Mouse (Mus musculus) liver, embryonic 14.5 days (tissue): ENCODE data around the gene Otud4. TPM values are rescaled to one million over a fixed set of nuclear protein-coding genes. Genes with fewer than 3 reads are reported as not detected.
"Not testable (repeated sequence)": the region's sequence is repeated elsewhere in the genome, so short reads cannot be mapped to it uniquely, and the experiment has no call there.

Experiments
- ATAC-seq: fragments of 200-750 bp; cut with Nextera tagmentation; 2 replicates; pipeline ENCODE4 v1.8.0; 2017; ENCODE audit warnings: moderate number of reproducible peaks, mild to moderate bottlenecking, moderate library complexity; ENCODE audit not compliant: insufficient read depth
- DNase-seq, 3 experiments: peaks; one replicate each; pipeline ENCODE4 v3.0.0-alpha.2; 2012 to 2013; ENCODE audit warnings: low read depth in 3 of 3, low spot score in 3 of 3
- H3K27ac ChIP-seq: fragments of 300-500 bp; sonication (generic); 2 replicates; pipeline ENCODE4 v1.5.1; 2014; ENCODE audit warnings: moderate library complexity, mild to moderate bottlenecking, control low read depth, inconsistent platforms
- H3K27me3 ChIP-seq: fragments of 300-500 bp; sonication (generic); 2 replicates; pipeline ENCODE4 v1.6.1; 2014; ENCODE audit warnings: mild to moderate bottlenecking, low read length, moderate library complexity; ENCODE audit not compliant: control insufficient read depth, insufficient read depth
- H3K36me3 ChIP-seq: fragments of 300-500 bp; sonication (generic); replicated peaks from 2 replicates; pipeline ENCODE4 v1.6.1; 2014; ENCODE audit warnings: low read depth; ENCODE audit not compliant: control insufficient read depth, insufficient read depth
- H3K4me1 ChIP-seq, 2 experiments: fragments of 200-500 bp in 1 of 2; fragments of 300-500 bp in 1 of 2; sonication (generic) in 1 of 2; replicated peaks; 2 replicates each; pipeline ENCODE4 v1.6.1; 2012 to 2014; ENCODE audit warnings: antibody characterized with exemption in 1 of 2, inconsistent platforms in 1 of 2, low read length in 1 of 2; ENCODE audit not compliant: control insufficient read depth in 2 of 2, insufficient read depth in 2 of 2
- H3K4me2 ChIP-seq: fragments of 300-500 bp; sonication (generic); 2 replicates; pipeline ENCODE4 v1.6.1; 2014; ENCODE audit warnings: low read depth, mild to moderate bottlenecking, control low read depth, moderate library complexity
- H3K4me3 ChIP-seq, 2 experiments: fragments of 200-500 bp in 1 of 2; fragments of 300-500 bp in 1 of 2; sonication (generic) in 1 of 2; 2 replicates each; pipeline ENCODE4 v1.5.1; 2012 to 2014; ENCODE audit warnings: low read depth in 2 of 2, low read length in 2 of 2, mild to moderate bottlenecking in 2 of 2, control low read depth in 1 of 2, inconsistent platforms in 1 of 2, moderate library complexity in 1 of 2; ENCODE audit not compliant: insufficient read depth in 1 of 2
- H3K9ac ChIP-seq: fragments of 300-500 bp; sonication (generic); replicated peaks from 2 replicates; pipeline ENCODE4 v1.6.1; 2014; ENCODE audit warnings: mild to moderate bottlenecking, control low read depth, moderate library complexity
- H3K9me3 ChIP-seq: fragments of 300-500 bp; sonication (generic); 2 replicates; pipeline ENCODE4 v1.6.1; 2016; ENCODE audit warnings: low read length, mixed read lengths; ENCODE audit not compliant: control insufficient read depth
- CTCF ChIP-seq: IDR thresholded peaks from 2 replicates; pipeline ENCODE4 v1.5.1; 2016; ENCODE audit warnings: antibody characterized with exemption, low read depth, control low read depth
- EP300 ChIP-seq: IDR thresholded peaks from 2 replicates; pipeline ENCODE4 v1.6.1; 2016; ENCODE audit warnings: antibody characterized with exemption, low read depth
- WGBS: fragments of 180-500 bp; shearing (Covaris S2); extraction: QIAGEN DNeasy Blood & Tissue Kit; methylation state at CpG from one replicate; pipeline ENCODE4 v1.1.7; 2014; ENCODE audit not compliant: insufficient replicate concordance; 5-methylcytosine and 5-hydroxymethylcytosine counted together
- polyA plus RNA-seq, 2 experiments: library from polyadenylated mRNA; depleted of rRNA in 1 of 2; stranded (reverse) in 1 of 2; unstranded in 1 of 2; fragments of >200 nt; fragmentation: Nextera tagmentation in 1 of 2; extraction: Ambion mirVana in 1 of 2; gene quantifications; 2 replicates each; pipeline versions ENCODE4 v1.2.1 to v1.2.3; 2012 to 2014

Otud4 gene
- polyA plus RNA-seq (2012; rRNA removed) (8.7 and 10.3 TPM in 2 replicates), polyA plus RNA-seq (2014; fragmentation: Nextera tagmentation; extraction: Ambion mirVana) (8.6 and 10.9 TPM in 2 replicates)

DNA sequence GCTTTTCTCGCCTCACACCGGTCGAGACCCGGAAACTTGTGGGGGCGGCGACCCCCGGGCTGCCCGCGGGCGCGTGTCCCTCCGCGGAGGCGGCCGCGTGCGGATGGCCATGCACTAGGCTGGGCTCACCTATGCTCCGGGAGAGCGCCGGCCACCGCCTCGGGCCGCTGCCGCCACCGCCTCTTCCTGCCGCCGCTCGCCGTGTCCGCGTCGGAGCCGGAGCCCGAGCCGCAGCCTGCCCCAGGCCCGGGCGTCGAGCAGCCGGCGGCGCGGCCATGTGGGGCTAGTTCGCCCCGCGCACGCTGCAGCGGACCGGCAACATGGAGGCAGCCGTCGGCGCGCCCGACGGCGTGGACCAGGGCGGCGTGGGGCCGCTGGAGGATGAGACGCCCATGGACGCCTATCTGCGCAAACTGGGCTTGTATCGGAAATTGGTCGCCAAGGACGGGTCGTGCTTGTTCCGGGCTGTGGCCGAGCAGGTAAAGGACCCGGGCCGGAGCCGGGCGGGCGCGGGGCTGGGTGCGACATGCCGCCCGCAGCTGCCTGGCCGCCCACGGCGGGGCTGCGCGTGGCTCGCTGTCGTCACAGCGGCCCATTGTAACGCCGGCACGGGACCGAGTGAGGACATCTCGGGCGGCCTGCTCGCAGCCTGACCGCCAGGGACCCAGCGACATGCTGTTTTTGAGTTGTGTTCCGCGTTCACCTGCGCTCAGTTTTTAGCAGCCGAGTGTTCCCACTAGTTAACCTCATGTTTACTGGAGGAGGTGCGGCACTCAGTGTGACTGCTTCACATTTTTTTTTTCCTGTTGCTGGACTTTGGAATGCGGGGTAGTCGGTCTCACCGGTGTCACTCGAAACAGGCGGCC lies at the start of gene Otud4:
Gene Otud4 (plus strand): TSS at position 33 of the 866 bp plus-strand sequence.
- TF ChIP-seq CTCF (peak; percentile 43; the same call in 1 of the 2 replicates), EP300 (no peak)
- Histone ChIP-seq H3K4me2 (peak within 1 kb of the TSS; percentile 78), H3K9ac (peak within 1 kb of the TSS; percentile 93), H3K27ac (peak within 1 kb of the TSS; percentile 89), H3K9me3 (no peaks in the 10 kb centered on the region), H3K36me3 (peaks cover 5% of the 10 kb centered on the region; the same call in 1 of the 2 replicates), H3K4me1 (peaks cover 10 to 20% of the 10 kb centered on the region in 2 experiments), H3K4me3 (peak within 1 kb of the TSS; percentile 85 to 95), H3K27me3 (no peaks in the 10 kb centered on the region)
- WGBS: under 1% methylated on average over 100 of the region's 103 CpGs
- peak; percentile 44 for ATAC-seq
- peak; percentile 32 to 41 (median 36) for DNase-seq

- Histone ChIP-seq H3K4me2 (no peak overlapping the region), H3K9me3 (no peaks in the 10 kb centered on the region), H3K4me1 (no peaks in the 10 kb centered on the region), H3K9ac (no peak overlapping the region), H3K27ac (no peak overlapping the region), H3K4me3 (no peak overlapping the region), H3K27me3 (no peaks in the 10 kb centered on the region; the same call in 1 of the 2 replicates), H3K36me3 (no peaks in the 10 kb centered on the region)
- 59% methylated on average over 1 of the region's 1 CpGs for whole genome bisulfite sequencing
- TF ChIP-seq EP300: no peak
- no peak for TF ChIP-seq CTCF
- ATAC-seq: no peak
- DNase-seq: no peak
Observed at GRCm38 (mm10) chr8:79600962-79601361, 38.5 kb upstream of the Otud4 start.

DNA sequence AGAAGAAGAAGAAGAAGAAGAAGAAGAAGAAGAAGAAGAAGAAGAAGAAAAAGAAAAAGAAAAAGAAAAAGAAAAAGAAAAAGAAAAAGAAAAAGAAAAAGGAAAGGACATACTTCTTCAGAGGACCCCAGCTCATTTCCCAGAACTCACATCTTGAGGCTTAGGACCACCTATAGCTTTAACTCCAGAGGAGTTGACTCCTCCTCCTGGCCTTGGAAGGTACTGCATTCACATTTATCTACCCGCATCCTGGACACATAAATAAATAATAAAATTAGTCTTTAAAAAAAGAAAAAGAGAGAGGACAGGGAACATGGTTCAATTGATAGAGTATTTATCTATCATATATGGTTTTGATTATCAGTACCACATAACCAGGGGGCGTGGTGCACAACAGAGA lies 36.2 kb upstream of the Otud4 start:
- ATAC-seq, H3K27me3 ChIP-seq, H3K27ac ChIP-seq, H3K9me3 ChIP-seq, H3K9ac ChIP-seq, H3K36me3 ChIP-seq, H3K4me2 ChIP-seq, DNase-seq, H3K4me3 ChIP-seq, H3K4me1 ChIP-seq: not testable (repeated sequence)
- 20% methylated on average over 2 of the region's 2 CpGs for WGBS
- peak; percentile 45; the same call in 1 of the 2 replicates for TF ChIP-seq CTCF

GRCm38 (mm10) chr8:79606225-79606624 lies 33.2 kb upstream of the Otud4 start:
- DNase-seq (no peak), ATAC-seq (no peak)
- H3K4me3 ChIP-seq: no peak overlapping the region
- no peaks in the 10 kb centered on the region for H3K36me3 ChIP-seq
- TF ChIP-seq CTCF: peak; percentile 41; the same call in 1 of the 2 replicates
- TF ChIP-seq EP300: no peak
- H3K4me2 ChIP-seq: no peak overlapping the region
- no peaks in the 10 kb centered on the region for H3K9me3 ChIP-seq
- H3K27ac ChIP-seq: no peak overlapping the region
- no peaks in the 10 kb centered on the region for H3K27me3 ChIP-seq
- no peak overlapping the region for H3K9ac ChIP-seq
- H3K4me1 ChIP-seq: no peaks in the 10 kb centered on the region

GRCm38 (mm10) chr8:79606751-79607300 lies 32.6 kb upstream of the Otud4 start:
- Histone ChIP-seq H3K27me3 (no peaks in the 10 kb centered on the region), H3K4me2 (no peak overlapping the region), H3K9me3 (no peaks in the 10 kb centered on the region), H3K4me3 (no peak overlapping the region), H3K36me3 (no peaks in the 10 kb centered on the region), H3K9ac (no peak overlapping the region), H3K4me1 (no peaks in the 10 kb centered on the region), H3K27ac (no peak overlapping the region)
- TF ChIP-seq CTCF: no peak
- no peak for TF ChIP-seq EP300
- WGBS: 62% methylated on average over 5 of the region's 5 CpGs
- no peak for DNase-seq
- ATAC-seq: no peak
